ENCODE assay signal across 23 mouse cellular contexts in the genomic region with DNA sequence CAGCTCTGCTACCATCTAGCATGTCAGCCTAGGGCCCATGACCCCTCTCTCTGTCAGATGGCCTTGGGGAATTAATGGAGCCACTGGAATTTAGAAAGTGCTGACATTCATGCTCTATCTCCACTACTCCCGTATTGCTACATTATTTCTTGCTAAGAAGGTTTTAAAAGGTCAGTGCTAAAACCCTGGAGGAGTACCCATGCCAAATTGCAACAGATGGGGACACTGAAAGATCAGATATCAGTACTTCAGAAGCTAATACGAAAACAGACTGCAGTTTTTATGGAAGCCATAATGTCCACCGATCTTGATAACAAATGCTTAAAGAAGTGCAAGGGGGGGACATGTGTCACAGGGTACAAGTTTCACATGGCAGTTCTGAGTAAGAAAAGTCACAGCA.
"Had no signal": no experiment of that assay in that cellular context is flagged by ENCODE, and none has a peak within 500 bp of the region (broad histone marks: within the 10 kb centered on the region; RNA-seq: fewer than 3 reads in every experiment).

No protein-coding gene starts in this region.

- DNase-seq: gastrocnemius, adult 2 months; gastrocnemius, postnatal 14 days; gastrocnemius, postnatal 36 days; heart, adult 11 months; heart, adult 2 months; heart, postnatal 14 days; heart, postnatal 36 days; kidney, adult 18-20 months; kidney, adult 8-10 months; kidney, postnatal 10 days; kidney, postnatal 25 days; kidney, postnatal 4 days; liver; liver, embryonic 13.5 days had no signal

- H3K27ac ChIP-seq: gastrocnemius, adult 2 months; heart, adult 2 months; heart, embryonic 13.5 days; heart, embryonic 15.5 days; hindbrain, embryonic 13.5 days; hindbrain, embryonic 15.5 days; hindbrain, postnatal 0 days; left cerebral cortex, adult 2 months; limb, embryonic 10.5 days; limb, embryonic 12.5 days; liver, embryonic 13.5 days; liver, embryonic 15.5 days had no signal

- H3K4me3 ChIP-seq: gastrocnemius, adult 2 months; heart, adult 2 months; heart, embryonic 13.5 days; heart, embryonic 15.5 days; hindbrain, embryonic 13.5 days; hindbrain, embryonic 15.5 days; left cerebral cortex, adult 2 months; limb, embryonic 10.5 days; limb, embryonic 12.5 days; liver, embryonic 13.5 days; liver, embryonic 15.5 days had no signal
